Mouse (Mus musculus): Measurements from ENCODE around the gene Muc3a. TPM values are rescaled to one million over a fixed set of nuclear protein-coding genes. Genes with fewer than 3 reads are reported as not detected.

The Muc3a gene
- 0.08 and 0.12 TPM in 2 replicates for polyA plus RNA-seq (2015; fragmentation: Nextera tagmentation; extraction: Ambion mirVana)

- no peaks in the 10 kb centered on the region for H3K36me3 ChIP-seq
- H3K27ac ChIP-seq = no peak within 1 kb of the TSS
- WGBS = 80% methylated on average over 2 of the region's 2 CpGs
- no peaks in the 10 kb centered on the region for H3K4me1 ChIP-seq
- H3K9me3 ChIP-seq = no peaks in the 10 kb centered on the region
- H3K4me2 ChIP-seq = no peak within 1 kb of the TSS
- ATAC-seq (ENCODE audit: insufficient number of reproducible peaks, low FRiP score, low TSS enrichment, low read depth) = no peak
- H3K4me3 ChIP-seq = no peak within 1 kb of the TSS
- H3K27me3 ChIP-seq = no peaks in the 10 kb centered on the region
- H3K9ac ChIP-seq = no peak within 1 kb of the TSS
These were observed at the start of gene Muc3a for GRCm38 (mm10) chr5:137212289-137212688. Gene Muc3a (minus strand): TSS chr5:137212389.

- no peak overlapping the region for H3K4me2 ChIP-seq
- no peaks in the 10 kb centered on the region for H3K9me3 ChIP-seq
- no peaks in the 10 kb centered on the region for H3K4me1 ChIP-seq
- no peaks in the 10 kb centered on the region for H3K36me3 ChIP-seq
- 19% methylated on average over 17 of the region's 17 CpGs for WGBS
- H3K9ac ChIP-seq = no peak overlapping the region
- no peak for ATAC-seq (ENCODE audit: insufficient number of reproducible peaks, low FRiP score, low TSS enrichment, low read depth)
- H3K27me3 ChIP-seq = no peaks in the 10 kb centered on the region
- H3K27ac ChIP-seq = no peak overlapping the region
- no peak overlapping the region for H3K4me3 ChIP-seq
These were observed 917 bp downstream of the Muc3a start for GRCm38 (mm10) chr5:137211114-137211829.

GRCm38 (mm10) chr5:137210689-137211088, 1.5 kb downstream of the Muc3a start:
- no peaks in the 10 kb centered on the region for H3K36me3 ChIP-seq
- 0 out of 2 replicates have a peak, but pooled peaks have one; percentile 44 for ATAC-seq (ENCODE audit: insufficient number of reproducible peaks, low FRiP score, low TSS enrichment, low read depth)
- H3K27me3 ChIP-seq = no peaks in the 10 kb centered on the region
- H3K27ac ChIP-seq = no peak overlapping the region
- no peaks in the 10 kb centered on the region for H3K9me3 ChIP-seq
- no peak overlapping the region for H3K4me2 ChIP-seq
- no peak overlapping the region for H3K4me3 ChIP-seq
- no peaks in the 10 kb centered on the region for H3K4me1 ChIP-seq
- H3K9ac ChIP-seq = no peak overlapping the region
- WGBS = 62% methylated on average over 8 of the region's 8 CpGs

GRCm38 (mm10) chr5:137205301-137205700, 6.9 kb downstream of the Muc3a start:
- H3K4me1 ChIP-seq = no peaks in the 10 kb centered on the region
- H3K4me2 ChIP-seq = no peak overlapping the region
- H3K4me3 ChIP-seq = no peak overlapping the region
- H3K36me3 ChIP-seq = no peaks in the 10 kb centered on the region
- H3K9me3 ChIP-seq = no peaks in the 10 kb centered on the region
- 72% methylated on average over 3 of the region's 3 CpGs for WGBS
- no peaks in the 10 kb centered on the region for H3K27me3 ChIP-seq
- ATAC-seq (ENCODE audit: insufficient number of reproducible peaks, low FRiP score, low TSS enrichment, low read depth) = no peak
- H3K27ac ChIP-seq = no peak overlapping the region
- no peak overlapping the region for H3K9ac ChIP-seq

- no peak overlapping the region for H3K9ac ChIP-seq
- H3K4me3 ChIP-seq = no peak overlapping the region
- WGBS = 71% methylated on average over 8 of the region's 8 CpGs
- no peak overlapping the region for H3K4me2 ChIP-seq
- H3K36me3 ChIP-seq = no peaks in the 10 kb centered on the region
- H3K9me3 ChIP-seq = no peaks in the 10 kb centered on the region
- no peaks in the 10 kb centered on the region for H3K4me1 ChIP-seq
- peaks cover 5% of the 10 kb centered on the region; the same call in 1 of the 2 replicates for H3K27me3 ChIP-seq
- no peak overlapping the region for H3K27ac ChIP-seq
- no peak for ATAC-seq (ENCODE audit: insufficient number of reproducible peaks, low FRiP score, low TSS enrichment, low read depth)
These were observed 17.6 kb downstream of the Muc3a start for GRCm38 (mm10) chr5:137194488-137195120.

GRCm38 (mm10) chr5:137193279-137193952, 18.8 kb downstream of the Muc3a start:
- no peak overlapping the region for H3K4me2 ChIP-seq
- H3K9ac ChIP-seq = no peak overlapping the region
- no peak for ATAC-seq (ENCODE audit: insufficient number of reproducible peaks, low FRiP score, low TSS enrichment, low read depth)
- no peak overlapping the region for H3K4me3 ChIP-seq
- H3K36me3 ChIP-seq = no peaks in the 10 kb centered on the region
- H3K9me3 ChIP-seq = no peaks in the 10 kb centered on the region
- H3K27ac ChIP-seq = no peak overlapping the region
- H3K27me3 ChIP-seq = peaks cover 14% of the 10 kb centered on the region; the same call in 1 of the 2 replicates
- 0 out of 2 replicates have a peak, but pooled peaks cover 4% of the 10 kb centered on the region for H3K4me1 ChIP-seq
- WGBS = 47% methylated on average over 8 of the region's 8 CpGs

GRCm38 (mm10) chr5:137189326-137189725, 22.9 kb downstream of the Muc3a start:
- Histone ChIP-seq H3K4me2 (peak overlapping the region; percentile 90), H3K4me3 (peak overlapping the region; percentile 52), H3K9ac (peak overlapping the region; percentile 50), H3K4me1 (0 out of 2 replicates have a peak, but pooled peaks cover 4% of the 10 kb centered on the region), H3K9me3 (no peaks in the 10 kb centered on the region), H3K27me3 (peaks cover 14% of the 10 kb centered on the region; the same call in 1 of the 2 replicates), H3K36me3 (no peaks in the 10 kb centered on the region), H3K27ac (no peak overlapping the region)
- 2% methylated on average over 34 of the region's 34 CpGs for WGBS
- ATAC-seq (ENCODE audit: insufficient number of reproducible peaks, low FRiP score, low TSS enrichment, low read depth) = no peak

GRCm38 (mm10) chr5:137185362-137185761, 26.8 kb downstream of the Muc3a start:
- Histone ChIP-seq H3K36me3 (no peaks in the 10 kb centered on the region), H3K4me2 (no peak overlapping the region), H3K9me3 (no peaks in the 10 kb centered on the region), H3K27me3 (peaks cover 14% of the 10 kb centered on the region; the same call in 1 of the 2 replicates), H3K27ac (no peak overlapping the region), H3K4me1 (0 out of 2 replicates have a peak, but pooled peaks cover 4% of the 10 kb centered on the region), H3K9ac (no peak overlapping the region), H3K4me3 (no peak overlapping the region)
- WGBS = 73% methylated on average over 8 of the region's 8 CpGs
- ATAC-seq (ENCODE audit: insufficient number of reproducible peaks, low FRiP score, low TSS enrichment, low read depth) = no peak

- no peaks in the 10 kb centered on the region for H3K4me1 ChIP-seq
- H3K4me3 ChIP-seq = no peak overlapping the region
- no peaks in the 10 kb centered on the region for H3K36me3 ChIP-seq
- no peak for ATAC-seq (ENCODE audit: insufficient number of reproducible peaks, low FRiP score, low TSS enrichment, low read depth)
- WGBS = 75% methylated on average over 8 of the region's 8 CpGs
- H3K9me3 ChIP-seq = no peaks in the 10 kb centered on the region
- no peak overlapping the region for H3K27ac ChIP-seq
- H3K4me2 ChIP-seq = no peak overlapping the region
- H3K27me3 ChIP-seq = 0 out of 2 replicates have a peak, but pooled peaks cover 4% of the 10 kb centered on the region
- H3K9ac ChIP-seq = no peak overlapping the region
These were observed 32.4 kb downstream of the Muc3a start for GRCm38 (mm10) chr5:137179646-137180374.

GRCm38 (mm10) chr5:137173967-137174366, 38.2 kb downstream of the Muc3a start:
- Histone ChIP-seq H3K9ac (no peak overlapping the region), H3K27ac (no peak overlapping the region), H3K4me2 (no peak overlapping the region), H3K27me3 (no peaks in the 10 kb centered on the region), H3K36me3 (no peaks in the 10 kb centered on the region), H3K4me3 (no peak overlapping the region), H3K9me3 (no peaks in the 10 kb centered on the region), H3K4me1 (no peaks in the 10 kb centered on the region)
- no peak for ATAC-seq (ENCODE audit: insufficient number of reproducible peaks, low FRiP score, low TSS enrichment, low read depth)
- 77% methylated on average over 6 of the region's 6 CpGs for WGBS

- no peak for ATAC-seq (ENCODE audit: insufficient number of reproducible peaks, low FRiP score, low TSS enrichment, low read depth)
- no peak overlapping the region for H3K27ac ChIP-seq
- no peak overlapping the region for H3K9ac ChIP-seq
- no peaks in the 10 kb centered on the region for H3K27me3 ChIP-seq
- no peak overlapping the region for H3K4me3 ChIP-seq
- no peak overlapping the region for H3K4me2 ChIP-seq
- H3K9me3 ChIP-seq = no peaks in the 10 kb centered on the region
- WGBS = 5% methylated on average over 1 of the region's 1 CpGs
- H3K4me1 ChIP-seq = no peaks in the 10 kb centered on the region
- no peaks in the 10 kb centered on the region for H3K36me3 ChIP-seq
These were observed 39.6 kb downstream of the Muc3a start for GRCm38 (mm10) chr5:137172591-137172990.
